Mouse (Mus musculus) MEL (cell line): ENCODE measurements around the gene Zfp383. TPM values are rescaled to one million over a fixed set of nuclear protein-coding genes. Genes with fewer than 3 reads are reported as not detected.

ENCODE experiments used
- DNase-seq: peaks from one replicate; pipeline ENCODE4 v3.0.0; 2011; ENCODE audit warnings: low read depth, low spot score
- H3K27ac ChIP-seq: 2 replicates; pipeline ENCODE4 v1.5.1; 2012; ENCODE audit warnings: low read depth, mild to moderate bottlenecking, control low read depth, low read length, moderate library complexity; ENCODE audit not compliant: control insufficient read depth
- H3K27me3 ChIP-seq, 2 experiments: fragments of 150-350 bp in 1 of 2; sonication (generic) in 1 of 2; 2 replicates each; pipeline ENCODE4 v1.6.1; 2012; ENCODE audit warnings: low read length in 2 of 2, mild to moderate bottlenecking in 2 of 2, improper control_type of control experiment in 1 of 2, moderate library complexity in 1 of 2; ENCODE audit not compliant: insufficient read depth in 2 of 2, control insufficient read depth in 1 of 2
- H3K36me3 ChIP-seq, 2 experiments: 2 replicates each; pipeline ENCODE4 v1.6.1; 2012 to 2014; ENCODE audit warnings: low read length in 2 of 2, improper control_type of control experiment in 1 of 2, inconsistent platforms in 1 of 2, mild to moderate bottlenecking in 1 of 2; ENCODE audit not compliant: insufficient read depth in 2 of 2, control insufficient read depth in 1 of 2
- H3K4me1 ChIP-seq, 2 experiments: fragments of 150-350 bp in 1 of 2; sonication (generic) in 1 of 2; 2 replicates each; pipeline ENCODE4 v1.6.1; 2012; ENCODE audit warnings: low read length in 2 of 2, improper control_type of control experiment in 1 of 2, mild to moderate bottlenecking in 1 of 2; ENCODE audit not compliant: insufficient read depth in 2 of 2, control insufficient read depth in 1 of 2
- H3K4me3 ChIP-seq, 2 experiments: fragments of 150-350 bp in 1 of 2; sonication (generic) in 1 of 2; 2 replicates each; pipeline ENCODE4 v1.5.1; 2012; ENCODE audit warnings: low read depth in 2 of 2, low read length in 2 of 2, mild to moderate bottlenecking in 2 of 2, moderate library complexity in 2 of 2, control low read depth in 1 of 2, improper control_type of control experiment in 1 of 2; ENCODE audit not compliant: control insufficient read depth in 1 of 2, insufficient read depth in 1 of 2
- H3K79me2 ChIP-seq: 2 replicates; pipeline ENCODE4 v1.6.1; 2012; ENCODE audit warnings: mild to moderate bottlenecking, low read length, moderate library complexity; ENCODE audit not compliant: control insufficient read depth, poor library complexity, insufficient read depth
- H3K9ac ChIP-seq: 2 replicates; pipeline ENCODE4 v1.6.1; 2012; ENCODE audit warnings: low read depth, mild to moderate bottlenecking, control low read depth, low read length, moderate library complexity; ENCODE audit not compliant: control insufficient read depth, poor library complexity, severe bottlenecking
- H3K9me3 ChIP-seq: fragments of 150-350 bp; sonication (generic); replicated peaks from 2 replicates; pipeline ENCODE4 v1.6.1; 2012; ENCODE audit warnings: mild to moderate bottlenecking, low read length, improper control_type of control experiment, moderate library complexity; ENCODE audit not compliant: insufficient read depth
- BHLHE40 ChIP-seq: IDR thresholded peaks from 2 replicates; pipeline ENCODE4 v1.6.1; 2012; ENCODE audit warnings: low read depth, mild to moderate bottlenecking, inconsistent platforms, low read length, improper control_type of control experiment, borderline replicate concordance
- CTCF ChIP-seq, 3 experiments: IDR thresholded peaks in 2 of 3; conservative IDR thresholded peaks in 1 of 3; 2 replicates each; pipeline ENCODE4 v1.5.1; 2011 to 2012; ENCODE audit warnings: low read length in 3 of 3, low read depth in 2 of 3, mild to moderate bottlenecking in 2 of 3, improper control_type of control experiment in 1 of 3, inconsistent platforms in 1 of 3, mixed read lengths in 1 of 3, moderate library complexity in 1 of 3; ENCODE audit not compliant: control insufficient read depth in 1 of 3, insufficient read depth in 1 of 3, poor library complexity in 1 of 3, severe bottlenecking in 1 of 3
- E2F4 ChIP-seq: IDR thresholded peaks from 2 replicates; pipeline ENCODE4 v1.6.1; 2011; ENCODE audit warnings: low read depth, low read length, improper control_type of control experiment, borderline replicate concordance
- ELF1 ChIP-seq: IDR thresholded peaks from 2 replicates; pipeline ENCODE4 v1.6.1; 2014; ENCODE audit warnings: low read depth, mild to moderate bottlenecking, inconsistent platforms, low read length, improper control_type of control experiment, moderate library complexity
- EP300 ChIP-seq, 2 experiments: IDR thresholded peaks; 2 replicates each; pipeline ENCODE4 v1.6.1; 2011; ENCODE audit warnings: improper control_type of control experiment in 2 of 2, low read length in 2 of 2, low read depth in 1 of 2, mild to moderate bottlenecking in 1 of 2
- ETS1 ChIP-seq: IDR thresholded peaks from 2 replicates; pipeline ENCODE4 v1.6.1; 2012; ENCODE audit warnings: low read depth, mild to moderate bottlenecking, inconsistent platforms, low read length, improper control_type of control experiment, moderate library complexity
- GATA1 ChIP-seq: IDR thresholded peaks from 2 replicates; pipeline ENCODE4 v1.6.1; 2011; ENCODE audit warnings: low read depth, low read length, improper control_type of control experiment
- HCFC1 ChIP-seq: IDR thresholded peaks from 2 replicates; pipeline ENCODE4 v1.6.1; 2012; ENCODE audit warnings: low read depth, mild to moderate bottlenecking, inconsistent platforms, low read length, improper control_type of control experiment, moderate library complexity
- JUND ChIP-seq: IDR thresholded peaks from 2 replicates; pipeline ENCODE4 v1.6.1; 2011; ENCODE audit warnings: low read depth, mild to moderate bottlenecking, improper control_type of control experiment, low read length
- MAFK ChIP-seq: IDR thresholded peaks from 2 replicates; pipeline ENCODE4 v1.6.1; 2011; ENCODE audit warnings: low read depth, mild to moderate bottlenecking, low read length, improper control_type of control experiment, borderline replicate concordance
- MAX ChIP-seq: IDR thresholded peaks from 2 replicates; pipeline ENCODE4 v1.6.1; 2011; ENCODE audit warnings: low read length, improper control_type of control experiment
- MXI1 ChIP-seq: IDR thresholded peaks from 2 replicates; pipeline ENCODE4 v1.6.1; 2011; ENCODE audit warnings: mild to moderate bottlenecking, low read depth, low read length, improper control_type of control experiment
- MYC ChIP-seq: IDR thresholded peaks from 2 replicates; pipeline ENCODE4 v1.6.1; 2011; ENCODE audit warnings: low read depth, mild to moderate bottlenecking, low read length, improper control_type of control experiment, moderate library complexity
- NELFE ChIP-seq: IDR thresholded peaks from 2 replicates; pipeline ENCODE4 v1.6.1; 2011; ENCODE audit warnings: low read depth, low read length, improper control_type of control experiment
- POLR2A ChIP-seq, 2 experiments: IDR thresholded peaks; 2 replicates each; pipeline ENCODE4 v1.6.1; 2011 to 2012; ENCODE audit warnings: low read length in 2 of 2, mild to moderate bottlenecking in 2 of 2, control low read depth in 1 of 2, improper control_type of control experiment in 1 of 2, low read depth in 1 of 2, moderate library complexity in 1 of 2; ENCODE audit not compliant: control insufficient read depth in 1 of 2, insufficient read depth in 1 of 2, poor library complexity in 1 of 2
- RCOR1 ChIP-seq: IDR thresholded peaks from 2 replicates; pipeline ENCODE4 v1.6.1; 2012; ENCODE audit warnings: low read depth, mild to moderate bottlenecking, inconsistent platforms, low read length, improper control_type of control experiment
- SIN3A ChIP-seq: IDR thresholded peaks from 2 replicates; pipeline ENCODE4 v1.6.1; 2012; ENCODE audit warnings: low read length, improper control_type of control experiment, inconsistent platforms
- TAL1 ChIP-seq: IDR thresholded peaks from 2 replicates; pipeline ENCODE4 v1.6.1; 2012; ENCODE audit warnings: mild to moderate bottlenecking, inconsistent platforms, low read length, moderate library complexity, mixed read lengths
- TCF12 ChIP-seq: IDR thresholded peaks from 2 replicates; pipeline ENCODE4 v1.6.1; 2014; ENCODE audit warnings: low read depth, mild to moderate bottlenecking, inconsistent platforms, low read length, improper control_type of control experiment, moderate library complexity
- USF2 ChIP-seq, 2 experiments: IDR thresholded peaks; 2 replicates each; pipeline ENCODE4 v1.6.1; 2011 to 2012; ENCODE audit warnings: improper control_type of control experiment in 2 of 2, low read length in 2 of 2, borderline replicate concordance in 1 of 2, inconsistent platforms in 1 of 2, low read depth in 1 of 2, mild to moderate bottlenecking in 1 of 2; ENCODE audit not compliant: insufficient read depth in 1 of 2
- ZMIZ1 ChIP-seq: IDR thresholded peaks from 2 replicates; pipeline ENCODE4 v1.6.1; 2012; ENCODE audit warnings: low read depth, mild to moderate bottlenecking, inconsistent platforms, low read length, improper control_type of control experiment, moderate library complexity
- polyA plus RNA-seq, 2 experiments: library from polyadenylated mRNA; stranded (reverse) in 1 of 2; unstranded in 1 of 2; fragments of >175 nt in 1 of 2; fragments of >200 nt in 1 of 2; gene quantifications; 2 replicates each; pipeline versions ENCODE4 v1.2.1 to v1.2.4; 2012; ENCODE audit warnings: low replicate concordance in 2 of 2, low read depth in 1 of 2; ENCODE audit not compliant: insufficient read length in 2 of 2, insufficient read depth in 1 of 2, missing spikeins in 1 of 2
- total RNA-seq: library from RNA; depleted of rRNA; stranded (reverse); fragments of 300-350 nt; gene quantifications from 2 replicates; pipeline ENCODE4 v1.2.3, GENCODE M21; 2012

The Zfp383 gene
- total and polyA plus RNA-seq, 3 experiments: 0.89 to 1.4 TPM; not detected in 1

GRCm38 (mm10) chr7:29956257-29956656 lies 48.2 kb downstream of the Zfp383 start:
- TF ChIP-seq MAFK: no peak
- no peak for TF ChIP-seq ZMIZ1
- no peak for TF ChIP-seq GATA1
- TF ChIP-seq MYC: no peak
- no peak for TF ChIP-seq HCFC1
- TF ChIP-seq RCOR1: no peak
- no peak for TF ChIP-seq TCF12
- no peak for TF ChIP-seq NELFE
- TF ChIP-seq ETS1: no peak
- TF ChIP-seq ELF1: no peak
- no peak for TF ChIP-seq USF2 (IDR thresholded peaks at IDR 0.05; ENCODE audit: borderline replicate concordance in 1 of 2, insufficient read depth in 1 of 2, low read depth in 1 of 2, low read length in 2 of 2)
- no peak for TF ChIP-seq TAL1
- TF ChIP-seq POLR2A (IDR thresholded peaks at IDR 0.05; ENCODE audit: control insufficient read depth in 1 of 2, insufficient read depth in 1 of 2, low read depth in 1 of 2, low read length in 2 of 2, poor library complexity in 1 of 2): no peak
- TF ChIP-seq EP300 (IDR thresholded peaks at IDR 0.05; ENCODE audit: low read depth in 1 of 2, low read length in 2 of 2): no peak

GRCm38 (mm10) chr7:29958125-29958724 lies 50.2 kb downstream of the Zfp383 start:
- Histone ChIP-seq H3K27me3 (no peaks in the 10 kb centered on the region), H3K36me3 (peaks cover 0 to 4% of the 10 kb centered on the region in 2 experiments; a peak in 2 of 4 replicates)
- TF ChIP-seq ELF1 (no peak), TCF12 (peak; percentile 36; the same call in 1 of the 2 replicates), HCFC1 (peak; percentile 42; the same call in 1 of the 2 replicates), MAX (peak; percentile 78), SIN3A (peak; percentile 39; the same call in 1 of the 2 replicates), TAL1 (no peak), MXI1 (peak; percentile 80), MYC (peak; percentile 88), ZMIZ1 (no peak), CTCF (IDR thresholded peaks at IDR 0.05 in 2 of 3, conservative IDR thresholded peaks at IDR 0.05 in 1 of 3; ENCODE audit: control insufficient read depth in 1 of 3, insufficient read depth in 1 of 3, low read depth in 2 of 3, low read length in 3 of 3, poor library complexity in 1 of 3, severe bottlenecking in 1 of 3) (no peak), BHLHE40 (peak; percentile 89), JUND (peak; percentile 96), E2F4 (0 out of 2 replicates have a peak, but pooled peaks have one; percentile 32), GATA1 (peak; percentile 50), RCOR1 (peak; percentile 41; the same call in 1 of the 2 replicates), ETS1 (peak; percentile 64), EP300 (IDR thresholded peaks at IDR 0.05; ENCODE audit: low read depth in 1 of 2, low read length in 2 of 2) (peak; percentile 59 to 68)
- TF ChIP-seq, all 39 proteins: peak for 13
- Histone ChIP-seq H3K79me2 (no peaks in the 10 kb centered on the region; the same call in 1 of the 2 replicates), H3K9ac (peak overlapping the region; percentile 24), H3K9me3 (no peaks in the 10 kb centered on the region), H3K27ac (peak overlapping the region; percentile 65), H3K4me3 (peak overlapping the region; percentile 16 to 31; a peak in 2 of 4 replicates), H3K4me1 (peaks cover 0 to 4% of the 10 kb centered on the region in 2 experiments; a peak in 2 of 4 replicates)
- peak; percentile 71 for DNase-seq

More at GRCm38 (mm10) chr7:29956257-29956656, 48.2 kb downstream of the Zfp383 start:
- Histone ChIP-seq H3K9ac (no peak overlapping the region), H3K36me3 (peaks cover 0 to 4% of the 10 kb centered on the region in 2 experiments; a peak in 2 of 4 replicates), H3K27ac (no peak overlapping the region), H3K27me3 (no peaks in the 10 kb centered on the region), H3K4me3 (no peak overlapping the region), H3K4me1 (peaks cover 0 to 4% of the 10 kb centered on the region in 2 experiments; a peak in 2 of 4 replicates), H3K79me2 (peaks cover 2% of the 10 kb centered on the region; the same call in 1 of the 2 replicates), H3K9me3 (no peaks in the 10 kb centered on the region)
- DNase-seq: no peak
